Mouse (Mus musculus) heart, adult 2 months (tissue): Measurements from ENCODE around the gene Clybl.

ENCODE experiments used
- CTCF ChIP-seq: fragments of 200-600 bp; IDR thresholded peaks from 2 replicates; pipeline ENCODE4 v1.8.1; 2022; ENCODE audit warnings: antibody characterized with exemption, mild to moderate bottlenecking, moderate library complexity
- POLR2A ChIP-seq: fragments of 200-500 bp; IDR thresholded peaks from 2 replicates; pipeline ENCODE4 v1.6.1; 2011; ENCODE audit warnings: mild to moderate bottlenecking, low read depth, low read length, control low read depth; ENCODE audit not compliant: insufficient read depth

GRCm38 (mm10) chr14:122331635-122332460, 150.3 kb downstream of the Clybl start:
- no peak for TF ChIP-seq CTCF
- no peak for TF ChIP-seq POLR2A
